Mouse (Mus musculus) Patski (cell line): ENCODE measurements around the gene Oas1a. TPM values are rescaled to one million over a fixed set of nuclear protein-coding genes. Genes with fewer than 3 reads are reported as not detected.
"Not testable (repeated sequence)": the region's sequence is repeated elsewhere in the genome, so short reads cannot be mapped to it uniquely, and the experiment has no call there.

ENCODE experiments used
- ATAC-seq: fragments of 100-300 bp; one replicate; pipeline ENCODE4 v1.8.0; 2021
- CTCF ChIA-PET: fragments of 350-600 bp; sonication (Branson Sonifier 250); formaldehyde crosslinking; loops from one replicate; lab custom pipeline; 2022; ENCODE audit warnings: inconsistent platforms; lab: Charles Lee
- POLR2A ChIA-PET: fragments of 350-600 bp; sonication (Branson Sonifier 250); formaldehyde crosslinking; loops from one replicate; lab custom pipeline; 2022; ENCODE audit warnings: antibody characterized with exemption, inconsistent platforms; lab: Charles Lee
- DNase-seq: peaks from one replicate; pipeline ENCODE4 v3.0.0-alpha.2; 2011; ENCODE audit warnings: low read depth, low spot score
- H3K27me3 ChIP-seq: fragments of 371-371 bp; one replicate; pipeline ENCODE4 v1.5.1; 2021
- CTCF ChIP-seq: fragments of 100-300 bp; IDR thresholded peaks from one replicate; pipeline ENCODE4 v1.5.1; 2021
- in situ Hi-C: fragments of 300-500 bp; cut with MboI; formaldehyde crosslinking; loops from 3 replicates; pipeline ENCODE4 v1.11.1; 2018; ENCODE audit warnings: low pct_unique_long_range_greater_than_20kb, mixed read lengths
- polyA plus RNA-seq: library from polyadenylated mRNA; unstranded; gene quantifications from one replicate; pipeline ENCODE4 v1.2.3, GENCODE M21; 2021

Gene Oas1a
- polyA plus RNA-seq, 1 experiment from 2014 or later, result 0.21 TPM

DNA sequence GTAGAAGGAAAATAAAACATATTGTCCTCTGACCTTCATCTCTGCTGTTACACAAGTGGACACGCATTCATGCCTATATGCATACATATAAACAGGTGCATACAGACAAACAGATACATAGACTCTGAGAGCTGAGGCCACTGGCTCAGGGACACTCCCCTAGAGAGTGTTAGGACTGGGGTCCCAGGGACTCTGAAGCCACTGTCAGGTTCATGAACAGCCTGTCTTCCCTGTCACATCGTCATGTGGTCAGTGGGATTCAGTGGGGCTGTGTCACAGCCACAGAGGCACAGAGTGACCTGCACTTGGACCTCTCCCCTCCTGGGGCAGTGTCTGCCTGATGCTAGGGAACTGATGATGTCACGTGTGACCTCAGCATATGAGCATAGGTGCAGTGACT lies 13.0 kb upstream of the Oas1a start:
- H3K27me3 ChIP-seq, result peaks cover 5% of the 10 kb centered on the region
- no peak for ATAC-seq
- DNase-seq, result no peak
- ChIA-PET POLR2A (no interaction called here), CTCF (no interaction called here)
- TF ChIP-seq CTCF, result no peak
- in situ Hi-C loops, result no loop called here

DNA sequence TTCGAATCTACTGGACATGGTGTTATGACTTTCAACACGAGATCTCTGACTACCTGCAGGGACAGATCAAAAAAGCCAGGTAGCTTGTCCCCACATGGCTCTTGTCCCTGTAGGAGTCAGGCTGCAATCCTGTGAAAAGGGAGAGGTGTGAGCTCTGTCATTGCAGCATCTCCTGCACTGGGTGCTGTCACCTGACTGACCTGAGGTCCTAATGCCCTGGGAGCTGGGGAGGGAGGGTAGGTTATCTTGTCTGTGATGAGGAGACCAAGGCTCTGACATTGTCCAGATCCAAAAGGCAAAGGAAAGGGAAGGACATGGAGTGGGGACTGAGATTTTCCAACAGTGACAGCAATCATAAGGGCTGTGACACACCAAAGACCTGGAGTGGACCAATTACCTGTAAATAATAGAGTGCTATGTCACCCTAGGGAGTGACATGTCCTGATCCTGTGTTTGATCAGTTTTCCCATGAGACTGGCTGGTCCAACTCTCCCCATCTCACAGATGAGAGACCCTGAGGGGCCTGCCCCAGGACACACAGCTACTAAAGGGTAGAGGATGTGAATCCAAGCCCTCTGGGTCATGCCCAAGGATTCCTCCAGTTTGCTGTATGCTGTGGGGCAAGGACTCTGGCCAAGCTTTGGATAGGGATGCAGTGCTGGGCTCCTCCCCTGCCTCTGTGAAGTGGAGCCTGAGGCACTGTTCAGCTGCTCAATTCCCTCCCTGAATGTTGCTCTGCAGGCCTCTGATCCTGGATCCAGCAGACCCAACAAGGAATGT lies 12.0 kb upstream of the Oas1a start:
- in situ Hi-C loops, DNase-seq, CTCF ChIA-PET, H3K27me3 ChIP-seq, POLR2A ChIA-PET, ATAC-seq: not testable (repeated sequence)

DNA sequence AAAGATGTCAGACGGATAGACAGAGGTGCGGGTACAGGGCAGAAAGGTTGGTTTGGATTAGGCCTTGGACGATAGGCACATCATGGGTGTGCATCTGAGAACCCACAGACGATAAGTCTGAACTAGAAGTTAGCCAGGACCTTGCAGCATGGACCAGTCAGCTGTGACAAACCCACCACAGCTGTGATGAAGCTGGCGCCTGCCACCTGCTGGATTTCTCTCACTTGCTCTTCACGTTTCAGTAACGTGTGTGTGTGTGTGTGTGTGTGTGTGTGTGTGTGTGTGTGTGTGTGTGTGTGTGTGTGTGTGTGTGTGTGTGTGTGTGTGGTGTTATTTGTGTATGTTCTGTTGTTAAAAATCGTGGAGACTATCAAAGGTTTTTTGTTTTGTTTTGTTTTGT lies 6.9 kb upstream of the Oas1a start, which contains the start of gene Oas1d:
Gene Oas1d (plus strand): TSS at position 333 of the 400 bp plus-strand sequence.
- POLR2A ChIA-PET, H3K27me3 ChIP-seq, in situ Hi-C loops, CTCF ChIA-PET, ATAC-seq, DNase-seq: not testable (repeated sequence)

DNA sequence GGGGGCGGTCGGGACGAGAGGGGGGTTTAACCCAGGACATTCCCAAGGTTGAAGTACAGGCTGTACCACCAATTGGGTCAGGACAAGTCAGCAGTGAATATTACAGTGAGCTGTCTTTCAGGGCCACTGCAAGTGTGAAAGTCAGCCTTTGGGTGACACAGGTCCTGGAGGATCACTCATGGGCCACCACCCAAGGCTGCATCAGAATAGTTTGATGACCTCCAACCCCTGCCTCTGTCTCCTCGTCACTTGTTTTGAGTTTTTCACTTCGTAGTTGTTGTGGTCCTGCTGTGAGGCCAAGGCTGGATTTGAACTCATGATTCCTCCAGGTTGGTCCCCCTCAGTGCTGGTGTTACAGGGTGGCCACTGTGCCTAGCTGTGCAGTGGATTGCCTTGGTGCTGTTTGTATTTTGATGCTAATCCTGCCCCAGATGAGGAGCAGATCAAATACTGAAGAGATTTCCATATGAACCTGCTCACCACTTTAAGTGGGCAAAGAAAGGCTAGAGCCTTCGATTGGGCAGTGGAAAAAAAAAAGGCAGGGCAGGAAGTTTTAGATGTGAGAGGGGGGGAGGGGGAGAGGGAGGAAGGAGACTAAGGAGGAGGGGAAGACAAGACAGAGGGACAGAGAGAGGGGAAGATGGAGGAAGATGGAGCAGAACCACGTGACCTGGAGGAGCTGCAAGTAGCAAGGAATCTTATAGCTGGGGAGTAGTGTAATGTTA lies 1.0 kb upstream of the Oas1a start:
- no peak for DNase-seq
- in situ Hi-C loops, result no loop called here
- TF ChIP-seq CTCF, result no peak
- no peak for ATAC-seq
- POLR2A ChIA-PET, result interaction anchor here (0.7 kb wide), 1 partner anchor 36 kb away, joined by 3 read pairs; no protein-coding TSS in a partner anchor
- H3K27me3 ChIP-seq, result peaks cover 3% of the 10 kb centered on the region
- CTCF ChIA-PET, result no interaction called here

- TF ChIP-seq CTCF, result no peak
- ChIA-PET CTCF (no interaction called here), POLR2A (no interaction called here)
- in situ Hi-C loops, result no loop called here
- H3K27me3 ChIP-seq, result peaks cover 8% of the 10 kb centered on the region
- ATAC-seq (no peak), DNase-seq (no peak)
These were observed 5.3 kb downstream of the Oas1a start for GRCm38 (mm10) chr5:120902056-120902455.

DNA sequence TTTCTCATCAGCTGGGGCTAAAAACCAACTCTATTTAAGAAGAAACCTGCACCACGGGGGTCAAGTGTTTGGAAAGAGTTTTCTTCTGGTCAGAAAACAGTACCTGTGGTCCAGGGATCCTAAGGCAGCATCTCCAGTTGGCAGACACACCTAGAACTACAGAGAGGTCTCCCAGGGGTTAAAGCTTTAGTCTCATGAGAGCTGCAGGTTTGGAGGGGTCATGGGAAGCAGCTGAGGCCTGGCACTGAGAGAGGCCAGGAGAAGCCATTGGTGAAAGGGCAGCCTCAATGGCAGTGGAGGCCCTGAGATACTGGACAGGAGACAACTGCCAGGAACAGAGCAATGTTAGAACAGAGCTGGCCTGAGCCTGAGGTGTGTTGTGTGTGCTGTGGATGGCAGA lies 6.7 kb downstream of the Oas1a start:
- in situ Hi-C loops, result no loop called here
- peaks cover 8% of the 10 kb centered on the region for H3K27me3 ChIP-seq
- ChIA-PET CTCF (no interaction called here), POLR2A (no interaction called here)
- ATAC-seq (no peak), DNase-seq (no peak)
- TF ChIP-seq CTCF, result no peak

- no peak for ATAC-seq
- in situ Hi-C loops, result no loop called here
- peaks cover 4% of the 10 kb centered on the region for H3K27me3 ChIP-seq
- no peak for TF ChIP-seq CTCF
- ChIA-PET POLR2A (interaction anchor here (0.6 kb wide), 1 partner anchor 40 kb away, joined by 3 read pairs; no protein-coding TSS in a partner anchor), CTCF (no interaction called here)
- DNase-seq, result no peak
These were observed 8.6 kb downstream of the Oas1a start for GRCm38 (mm10) chr5:120898726-120899125.

- ChIA-PET POLR2A (interaction anchor here (0.6 kb wide), 1 partner anchor 40 kb away, joined by 3 read pairs; no protein-coding TSS in a partner anchor), CTCF (no interaction called here)
- in situ Hi-C loops, result no loop called here
- peaks cover 4% of the 10 kb centered on the region for H3K27me3 ChIP-seq
- ATAC-seq (no peak), DNase-seq (no peak)
- no peak for TF ChIP-seq CTCF
These were observed 9.0 kb downstream of the Oas1a start for GRCm38 (mm10) chr5:120898307-120898706.

GRCm38 (mm10) chr5:120895231-120895900 lies 12.0 kb downstream of the Oas1a start:
- ATAC-seq, result no peak
- ChIA-PET CTCF (no interaction called here), POLR2A (no interaction called here)
- DNase-seq, result no peak
- in situ Hi-C loops, result no loop called here
- TF ChIP-seq CTCF, result no peak
- H3K27me3 ChIP-seq, result no peaks in the 10 kb centered on the region

DNA sequence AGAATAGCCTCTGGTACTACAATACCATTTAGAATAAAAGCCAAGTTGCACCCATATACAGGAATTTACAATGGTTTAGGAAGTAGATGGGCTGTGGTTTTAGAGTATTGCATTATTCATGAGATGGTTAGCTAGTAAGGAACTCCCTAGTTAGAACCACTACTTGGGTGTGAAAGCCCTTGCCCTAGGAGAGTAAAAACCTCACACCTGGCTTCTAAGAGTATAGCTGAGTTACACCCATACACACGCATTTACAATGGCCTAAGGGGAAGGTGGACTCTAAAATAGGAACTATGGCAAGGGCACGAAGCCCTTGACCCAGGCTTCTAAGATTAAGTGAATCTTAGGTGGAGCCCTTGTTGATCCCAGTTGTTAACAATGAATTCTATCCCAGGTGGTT lies 12.6 kb downstream of the Oas1a start:
- ATAC-seq, DNase-seq, POLR2A ChIA-PET, H3K27me3 ChIP-seq, CTCF ChIA-PET: not testable (repeated sequence)
- in situ Hi-C loops, result loop anchor here (5.0 kb wide), 1 partner anchor 97 kb away; the partner anchor contains the start of gene Oas1e

GRCm38 (mm10) chr5:120893866-120894265 lies 13.5 kb downstream of the Oas1a start:
- ATAC-seq, POLR2A ChIA-PET, DNase-seq, CTCF ChIA-PET, H3K27me3 ChIP-seq: not testable (repeated sequence)
- in situ Hi-C loops, result loop anchor here (5.0 kb wide), 1 partner anchor 97 kb away; the partner anchor contains the start of gene Oas1e
